Mouse (Mus musculus) limb, embryonic 15.5 days (tissue): Measurements from ENCODE around the gene Cnr2. TPM values are rescaled to one million over a fixed set of nuclear protein-coding genes. Genes with fewer than 3 reads are reported as not detected.

Experiments used
- ATAC-seq: fragments of 200-750 bp; cut with Nextera tagmentation; 2 replicates; pipeline ENCODE4 v1.8.0; 2017; ENCODE audit warnings: low read depth, moderate TSS enrichment; ENCODE audit not compliant: insufficient number of reproducible peaks, low FRiP score, low TSS enrichment
- H3K27ac ChIP-seq: fragments of 300-500 bp; sonication (generic); 2 replicates; pipeline ENCODE4 v1.5.1; 2015; ENCODE audit warnings: moderate library complexity, mild to moderate bottlenecking, inconsistent platforms
- H3K27me3 ChIP-seq: fragments of 300-500 bp; sonication (generic); 2 replicates; pipeline ENCODE4 v1.6.1; 2015; ENCODE audit warnings: inconsistent platforms
- H3K36me3 ChIP-seq: fragments of 300-500 bp; sonication (generic); 2 replicates; pipeline ENCODE4 v1.6.1; 2015; ENCODE audit warnings: inconsistent platforms
- H3K4me1 ChIP-seq: fragments of 300-500 bp; sonication (generic); 2 replicates; pipeline ENCODE4 v1.6.1; 2015; ENCODE audit warnings: inconsistent platforms
- H3K4me2 ChIP-seq: fragments of 300-500 bp; sonication (generic); 2 replicates; pipeline ENCODE4 v1.6.1; 2015; ENCODE audit warnings: mild to moderate bottlenecking, inconsistent platforms
- H3K4me3 ChIP-seq: fragments of 300-500 bp; sonication (generic); 2 replicates; pipeline ENCODE4 v1.5.1; 2015; ENCODE audit warnings: mild to moderate bottlenecking, inconsistent platforms
- H3K9ac ChIP-seq: fragments of 300-500 bp; sonication (generic); 2 replicates; pipeline ENCODE4 v1.6.1; 2015; ENCODE audit warnings: inconsistent platforms
- H3K9me3 ChIP-seq: fragments of 300-500 bp; sonication (generic); 2 replicates; pipeline ENCODE4 v1.6.1; 2016; ENCODE audit warnings: inconsistent platforms
- whole genome bisulfite sequencing: fragments of 180-500 bp; shearing (Covaris S2); methylation state at CpG from one replicate; pipeline ENCODE4 v1.1.7; 2015; 5-methylcytosine and 5-hydroxymethylcytosine counted together
- polyA plus RNA-seq: library from polyadenylated mRNA; unstranded; fragments of >200 nt; fragmentation: Nextera tagmentation; extraction: Ambion mirVana; gene quantifications from 2 replicates; pipeline ENCODE4 v1.2.1, GENCODE M21; 2015

Cnr2 gene
- polyA plus RNA-seq, 1 experiment from 2014 or later, result 1.1 TPM

- H3K36me3 ChIP-seq, result peaks cover 9% of the 10 kb centered on the region
- peak overlapping the region; percentile 89 for H3K4me3 ChIP-seq
- H3K4me2 ChIP-seq, result peak overlapping the region; percentile 74
- H3K9ac ChIP-seq, result peak overlapping the region; percentile 67
- H3K27ac ChIP-seq, result peak overlapping the region; percentile 64
- under 1% methylated on average over 28 of the region's 28 CpGs for WGBS
- peaks cover 27% of the 10 kb centered on the region for H3K4me1 ChIP-seq
- H3K9me3 ChIP-seq, result no peaks in the 10 kb centered on the region
- no peaks in the 10 kb centered on the region for H3K27me3 ChIP-seq
- no peak for ATAC-seq
Observed at GRCm38 (mm10) chr4:135946659-135947301, 51.6 kb downstream of the Cnr2 start.

DNA sequence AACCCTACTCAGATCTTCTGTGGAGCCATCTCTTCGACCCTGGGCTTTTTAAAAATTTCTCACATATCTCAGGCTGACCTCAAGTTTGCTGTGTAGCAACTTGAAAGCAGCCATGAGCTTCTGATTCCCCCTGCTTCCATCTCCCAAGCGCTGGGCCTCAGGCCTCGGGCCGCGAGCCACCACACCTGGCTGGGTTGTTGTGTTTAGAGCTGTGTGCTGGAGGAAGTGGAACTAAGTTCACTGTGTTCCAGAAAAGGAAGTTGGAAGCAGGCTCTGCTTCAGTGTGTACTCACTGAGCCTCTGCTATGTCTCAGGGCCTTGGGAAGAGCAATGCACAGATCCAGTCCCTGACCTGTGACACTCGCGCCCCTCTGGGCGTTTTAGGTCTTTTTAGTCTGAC is 52.9 kb downstream of the Cnr2 start:
- no peak for ATAC-seq
- Histone ChIP-seq H3K4me2 (no peak overlapping the region), H3K4me1 (peaks cover 27% of the 10 kb centered on the region), H3K4me3 (no peak overlapping the region), H3K27ac (no peak overlapping the region), H3K9me3 (no peaks in the 10 kb centered on the region), H3K27me3 (no peaks in the 10 kb centered on the region), H3K36me3 (peaks cover 22% of the 10 kb centered on the region), H3K9ac (no peak overlapping the region)
- WGBS, result 92% methylated on average over 8 of the region's 8 CpGs

GRCm38 (mm10) chr4:135949475-135949874 is 54.3 kb downstream of the Cnr2 start:
- no peak overlapping the region for H3K4me2 ChIP-seq
- WGBS, result 83% methylated on average over 10 of the region's 10 CpGs
- no peak for ATAC-seq
- no peak overlapping the region for H3K9ac ChIP-seq
- H3K4me1 ChIP-seq, result peaks cover 20% of the 10 kb centered on the region
- H3K27me3 ChIP-seq, result no peaks in the 10 kb centered on the region
- H3K9me3 ChIP-seq, result no peaks in the 10 kb centered on the region
- H3K36me3 ChIP-seq, result peaks cover 28% of the 10 kb centered on the region
- no peak overlapping the region for H3K4me3 ChIP-seq
- no peak overlapping the region for H3K27ac ChIP-seq

GRCm38 (mm10) chr4:135949911-135950310 is 54.7 kb downstream of the Cnr2 start:
- Histone ChIP-seq H3K4me2 (no peak overlapping the region), H3K9me3 (no peaks in the 10 kb centered on the region)
- WGBS, result 67% methylated on average over 6 of the region's 6 CpGs

DNA sequence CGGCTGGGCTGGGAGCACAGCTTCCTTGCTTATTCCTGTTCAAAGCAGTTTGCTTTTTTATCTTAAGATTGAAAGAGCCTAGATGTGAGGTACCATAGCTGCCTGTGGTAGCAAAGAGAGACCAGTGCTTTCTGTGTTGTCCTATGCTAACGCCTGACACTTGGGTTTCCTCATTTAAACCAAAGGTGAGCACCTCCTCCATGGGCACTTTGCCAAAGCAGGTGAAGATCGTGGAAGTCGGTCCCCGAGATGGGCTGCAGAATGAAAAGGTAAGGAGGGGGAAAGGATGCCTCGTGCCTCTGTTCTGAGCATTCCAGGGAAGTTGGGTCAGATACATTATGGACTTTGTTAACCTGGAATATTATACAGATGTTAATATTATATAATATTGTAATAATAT is 55.2 kb downstream of the Cnr2 start:
- Histone ChIP-seq H3K36me3 (peaks cover 35% of the 10 kb centered on the region), H3K27me3 (no peaks in the 10 kb centered on the region), H3K4me1 (peaks cover 20% of the 10 kb centered on the region), H3K27ac (no peak overlapping the region), H3K9ac (no peak overlapping the region), H3K9me3 (no peaks in the 10 kb centered on the region), H3K4me2 (no peak overlapping the region), H3K4me3 (no peak overlapping the region)
- ATAC-seq, result no peak
- WGBS, result 86% methylated on average over 6 of the region's 6 CpGs

More at GRCm38 (mm10) chr4:135949911-135950310, 54.7 kb downstream of the Cnr2 start:
- H3K27me3 ChIP-seq, result no peaks in the 10 kb centered on the region
- no peak overlapping the region for H3K4me3 ChIP-seq
- H3K36me3 ChIP-seq, result peaks cover 30% of the 10 kb centered on the region
- H3K9ac ChIP-seq, result no peak overlapping the region
- ATAC-seq, result no peak
- peaks cover 20% of the 10 kb centered on the region for H3K4me1 ChIP-seq
- no peak overlapping the region for H3K27ac ChIP-seq

- no peak for ATAC-seq
- 90% methylated on average over 3 of the region's 3 CpGs for WGBS
- Histone ChIP-seq H3K27ac (no peak overlapping the region), H3K9ac (no peak overlapping the region), H3K4me2 (no peak overlapping the region), H3K4me1 (peaks cover 14% of the 10 kb centered on the region), H3K27me3 (no peaks in the 10 kb centered on the region), H3K4me3 (no peak overlapping the region), H3K36me3 (peaks cover 44% of the 10 kb centered on the region), H3K9me3 (no peaks in the 10 kb centered on the region)
Observed at GRCm38 (mm10) chr4:135951505-135951904, 56.3 kb downstream of the Cnr2 start.

DNA sequence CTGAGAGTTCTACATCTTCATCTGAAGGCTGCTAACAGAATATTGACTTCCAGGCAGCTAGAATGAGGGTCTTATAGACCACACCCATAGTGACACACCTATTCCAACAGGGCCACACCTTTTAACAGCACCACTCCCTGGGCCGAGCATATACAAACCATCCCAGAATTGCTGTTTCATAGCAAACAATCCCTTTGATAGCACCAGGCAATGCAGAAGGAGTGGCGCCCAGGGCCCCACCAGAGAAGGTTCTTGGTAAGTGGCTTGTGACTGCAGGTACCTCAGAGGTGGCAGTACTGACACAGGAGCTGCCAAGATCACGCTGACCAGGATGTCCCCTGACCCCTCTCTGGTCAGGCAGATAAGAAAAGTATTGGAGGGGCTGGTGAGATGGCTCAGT is 58.0 kb downstream of the Cnr2 start:
- no peak for ATAC-seq
- no peak overlapping the region for H3K4me2 ChIP-seq
- H3K27ac ChIP-seq, result no peak overlapping the region
- no peaks in the 10 kb centered on the region for H3K27me3 ChIP-seq
- WGBS, result 86% methylated on average over 3 of the region's 3 CpGs
- no peak overlapping the region for H3K4me3 ChIP-seq
- H3K9ac ChIP-seq, result no peak overlapping the region
- H3K36me3 ChIP-seq, result peaks cover 57% of the 10 kb centered on the region
- H3K9me3 ChIP-seq, result no peaks in the 10 kb centered on the region
- H3K4me1 ChIP-seq, result peaks cover 4% of the 10 kb centered on the region

GRCm38 (mm10) chr4:135954241-135954640 is 59.0 kb downstream of the Cnr2 start:
- H3K36me3 ChIP-seq, result peaks cover 67% of the 10 kb centered on the region
- H3K4me2 ChIP-seq, result no peak overlapping the region
- ATAC-seq, result no peak
- no peaks in the 10 kb centered on the region for H3K27me3 ChIP-seq
- no peak overlapping the region for H3K4me3 ChIP-seq
- no peaks in the 10 kb centered on the region for H3K9me3 ChIP-seq
- WGBS, result 11% methylated on average over 2 of the region's 2 CpGs
- no peak overlapping the region for H3K27ac ChIP-seq
- H3K9ac ChIP-seq, result no peak overlapping the region
- H3K4me1 ChIP-seq, result peaks cover 2% of the 10 kb centered on the region; the same call in 1 of the 2 replicates

GRCm38 (mm10) chr4:135955886-135956285 is 60.7 kb downstream of the Cnr2 start:
- WGBS, result 92% methylated on average over 9 of the region's 9 CpGs

DNA sequence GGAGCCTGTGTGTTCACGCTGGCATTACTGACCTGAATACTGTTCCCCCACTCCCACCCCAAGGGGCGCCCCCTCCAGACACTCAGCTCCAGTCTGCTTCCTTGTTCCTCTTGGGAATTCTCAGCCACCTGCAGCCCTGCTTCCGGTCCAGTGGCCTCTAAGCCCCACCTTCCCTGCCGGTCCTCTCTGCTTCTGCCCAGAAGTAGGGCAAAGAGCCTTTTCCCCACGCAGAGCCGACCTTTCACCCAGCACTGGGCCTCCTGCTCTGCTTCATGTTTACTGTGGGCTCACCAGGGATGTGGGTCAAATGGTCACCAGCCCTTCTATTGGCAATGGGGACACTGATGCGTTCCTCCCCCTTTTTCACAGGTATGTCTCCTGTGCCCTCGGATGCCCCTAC is 63.2 kb downstream of the Cnr2 start:
- H3K4me2 ChIP-seq, result no peak overlapping the region
- ATAC-seq, result no peak
- no peak overlapping the region for H3K9ac ChIP-seq
- H3K27ac ChIP-seq, result no peak overlapping the region
- H3K4me1 ChIP-seq, result peaks cover 7% of the 10 kb centered on the region; the same call in 1 of the 2 replicates
- no peaks in the 10 kb centered on the region for H3K9me3 ChIP-seq
- 63% methylated on average over 8 of the region's 8 CpGs for WGBS
- H3K27me3 ChIP-seq, result no peaks in the 10 kb centered on the region
- H3K4me3 ChIP-seq, result no peak overlapping the region
- peaks cover 72% of the 10 kb centered on the region for H3K36me3 ChIP-seq

More at GRCm38 (mm10) chr4:135955886-135956285, 60.7 kb downstream of the Cnr2 start:
- Histone ChIP-seq H3K36me3 (peaks cover 83% of the 10 kb centered on the region), H3K9me3 (no peaks in the 10 kb centered on the region), H3K27ac (no peak overlapping the region), H3K27me3 (no peaks in the 10 kb centered on the region), H3K4me1 (no peaks in the 10 kb centered on the region), H3K4me2 (no peak overlapping the region), H3K4me3 (no peak overlapping the region), H3K9ac (no peak overlapping the region)
- no peak for ATAC-seq

DNA sequence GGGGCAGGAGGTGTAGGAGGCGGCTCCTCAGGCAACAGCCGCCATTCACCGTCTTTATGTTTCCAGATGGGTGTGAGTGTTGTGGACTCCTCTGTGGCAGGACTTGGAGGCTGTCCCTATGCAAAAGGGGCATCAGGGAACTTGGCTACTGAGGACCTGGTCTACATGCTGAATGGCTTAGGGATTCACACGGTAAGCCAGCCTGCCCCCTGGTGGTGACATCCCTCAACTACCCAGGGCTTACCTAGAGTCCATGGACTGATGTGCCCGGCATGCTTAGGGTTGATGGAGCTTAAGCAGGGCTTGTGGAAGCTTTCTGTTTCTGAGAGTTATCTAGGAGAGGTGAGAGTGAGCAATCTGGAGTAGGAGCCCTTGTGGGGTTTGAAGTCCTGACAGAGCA is 65.5 kb downstream of the Cnr2 start:
- no peak overlapping the region for H3K4me3 ChIP-seq
- H3K9ac ChIP-seq, result no peak overlapping the region
- WGBS, result 21% methylated on average over 5 of the region's 5 CpGs
- H3K4me2 ChIP-seq, result no peak overlapping the region
- peaks cover 61% of the 10 kb centered on the region for H3K36me3 ChIP-seq
- no peaks in the 10 kb centered on the region for H3K9me3 ChIP-seq
- no peak for ATAC-seq
- H3K27me3 ChIP-seq, result no peaks in the 10 kb centered on the region
- no peak overlapping the region for H3K27ac ChIP-seq
- peaks cover 20% of the 10 kb centered on the region for H3K4me1 ChIP-seq

- no peak overlapping the region for H3K9ac ChIP-seq
- no peak overlapping the region for H3K4me2 ChIP-seq
- H3K36me3 ChIP-seq, result peaks cover 63% of the 10 kb centered on the region
- H3K4me3 ChIP-seq, result no peak overlapping the region
- H3K9me3 ChIP-seq, result no peaks in the 10 kb centered on the region
- WGBS, result 81% methylated on average over 5 of the region's 5 CpGs
- H3K4me1 ChIP-seq, result peaks cover 20% of the 10 kb centered on the region
- ATAC-seq, result no peak
- H3K27ac ChIP-seq, result no peak overlapping the region
- no peaks in the 10 kb centered on the region for H3K27me3 ChIP-seq
Observed at GRCm38 (mm10) chr4:135961709-135962108, 66.5 kb downstream of the Cnr2 start.

- H3K9me3 ChIP-seq, result no peaks in the 10 kb centered on the region
- no peak overlapping the region for H3K4me2 ChIP-seq
- no peaks in the 10 kb centered on the region for H3K27me3 ChIP-seq
- peaks cover 67% of the 10 kb centered on the region for H3K36me3 ChIP-seq
- H3K27ac ChIP-seq, result no peak overlapping the region
- 81% methylated on average over 7 of the region's 7 CpGs for WGBS
- peaks cover 20% of the 10 kb centered on the region for H3K4me1 ChIP-seq
- no peak for ATAC-seq
- no peak overlapping the region for H3K9ac ChIP-seq
- no peak overlapping the region for H3K4me3 ChIP-seq
Observed at GRCm38 (mm10) chr4:135962198-135962597, 67.0 kb downstream of the Cnr2 start.
